Mouse (Mus musculus) v-Abl transformed pro-B cells (cell line): ENCODE results near the gene Zfp646.

ENCODE experiments used
- in situ Hi-C, 2 experiments: fragments of 400-800 bp; cut with MboI; formaldehyde crosslinking; loops; one replicate each; pipeline ENCODE4 v1.15.1; 2025; ENCODE audit not compliant: unreplicated experiment in 2 of 2

Zfp646 gene

DNA sequence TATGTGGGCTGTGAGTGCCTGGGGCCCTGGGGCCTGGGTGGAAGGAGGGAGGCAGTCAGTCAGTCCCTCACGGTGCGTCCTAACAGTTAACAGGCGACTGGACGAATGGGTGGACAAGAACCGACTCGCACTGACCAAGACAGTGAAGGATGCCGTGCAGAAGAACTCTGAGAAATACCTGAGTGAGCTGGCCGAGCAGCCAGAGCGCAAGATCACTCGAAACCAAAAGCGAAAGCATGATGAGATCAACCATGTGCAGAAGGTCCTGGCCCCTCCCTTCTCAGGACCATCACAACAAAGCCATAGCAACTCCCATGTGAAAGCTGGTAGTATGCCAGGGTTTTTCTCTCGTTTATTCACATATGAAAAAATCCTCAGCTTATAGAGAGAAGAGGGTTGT lies 39.3 kb downstream of the Zfp646 start:
- in situ Hi-C loops = no loop called here

DNA sequence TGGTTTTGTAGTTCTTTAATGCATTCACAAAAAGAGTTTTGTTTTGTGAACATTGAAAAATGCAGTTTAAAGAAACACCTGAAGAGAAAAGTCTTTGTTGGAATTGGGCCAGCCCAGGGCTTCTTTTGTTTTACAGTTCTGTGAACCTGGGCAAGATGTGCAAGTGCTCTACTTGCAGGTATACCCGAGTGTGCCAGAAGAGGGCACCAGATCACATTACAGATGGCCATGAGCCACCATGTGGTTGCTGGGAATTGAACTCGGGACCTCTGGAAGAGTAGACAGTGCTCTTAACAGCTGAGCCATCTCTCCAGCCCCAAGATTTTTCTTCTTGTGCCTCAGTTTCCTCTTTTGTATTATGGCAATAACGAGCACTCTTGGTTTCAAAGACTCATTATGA lies 42.2 kb downstream of the Zfp646 start:
- in situ Hi-C loops = no loop called here

DNA sequence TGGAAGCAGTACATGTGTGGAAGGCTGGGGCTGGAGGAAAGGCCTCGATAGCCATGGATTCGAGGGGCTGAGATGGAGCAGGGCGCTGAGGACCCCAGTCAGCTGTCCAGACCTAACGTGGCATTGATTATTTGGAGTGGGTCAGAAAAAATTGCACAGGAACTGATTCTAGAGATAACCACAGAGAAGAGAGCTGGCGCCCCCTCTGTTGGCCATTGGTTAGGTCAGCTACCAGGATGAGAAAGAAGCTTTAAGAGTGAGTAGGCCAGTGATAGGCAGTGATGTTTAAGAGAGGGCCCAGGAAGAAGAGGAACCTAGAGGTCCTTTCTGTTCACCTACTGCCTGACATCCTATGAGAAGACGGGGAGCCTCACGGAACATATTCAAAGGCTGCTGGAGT lies 43.3 kb downstream of the Zfp646 start:
- in situ Hi-C loops = no loop called here

DNA sequence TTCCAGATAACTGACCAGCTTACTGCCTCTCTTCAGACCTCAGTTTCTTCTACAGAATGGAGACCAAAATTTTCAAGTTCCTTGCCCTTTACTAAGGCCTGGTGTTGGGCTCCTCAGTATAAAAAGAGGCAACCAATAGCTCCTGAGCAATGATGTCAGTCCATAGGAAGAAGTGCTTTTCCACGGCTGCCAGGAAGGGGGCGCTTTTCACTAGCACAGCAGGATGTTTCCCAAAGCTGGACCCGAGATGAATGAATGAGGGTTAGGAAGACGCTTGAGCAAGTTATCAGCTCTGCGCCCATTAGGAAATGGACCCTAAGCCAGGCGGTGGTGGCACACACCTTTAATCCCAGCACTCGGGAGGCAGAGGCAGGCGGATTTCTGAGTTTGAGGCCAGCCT lies 45.5 kb downstream of the Zfp646 start:
- in situ Hi-C loops = no loop called here

DNA sequence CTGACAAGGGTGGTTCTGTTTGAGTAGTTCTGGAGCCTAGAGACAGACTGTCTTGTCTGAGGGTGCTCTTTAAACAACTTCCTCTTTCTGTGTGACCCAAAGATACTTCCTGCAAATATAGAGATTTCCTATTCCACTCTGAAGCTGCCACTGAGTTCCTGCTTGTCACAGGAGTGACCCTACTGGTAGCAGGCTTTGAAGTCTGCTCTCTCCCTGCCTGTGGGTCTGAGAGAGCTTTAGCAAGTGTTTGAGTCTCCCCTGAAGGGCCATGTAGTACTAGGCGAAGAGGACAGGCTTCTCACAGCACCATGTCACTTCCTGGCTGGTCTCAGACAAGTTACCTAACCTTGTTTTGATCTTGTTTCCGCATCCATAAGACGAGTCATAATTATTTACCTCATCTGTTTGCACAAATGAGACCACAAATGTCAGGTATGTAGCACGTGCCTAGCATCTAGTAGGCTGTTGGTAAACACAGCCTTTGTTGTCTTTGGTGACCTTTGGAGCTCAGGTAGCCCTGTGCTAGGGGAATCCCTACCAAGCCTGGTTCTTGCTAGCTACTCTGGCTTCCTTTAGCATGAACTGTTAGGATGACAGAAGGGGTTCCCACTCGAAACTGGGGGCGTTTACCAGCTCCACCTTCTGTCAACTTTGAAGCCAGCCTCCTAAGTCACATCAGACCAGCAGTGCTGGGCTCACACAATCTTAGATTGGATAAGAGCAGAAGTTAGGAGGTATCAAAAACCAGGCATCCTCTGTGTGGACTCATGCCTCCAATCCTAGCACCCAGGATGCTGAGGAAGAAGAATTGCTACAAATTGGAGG lies 46.6 kb downstream of the Zfp646 start:
- in situ Hi-C loops = no loop called here

DNA sequence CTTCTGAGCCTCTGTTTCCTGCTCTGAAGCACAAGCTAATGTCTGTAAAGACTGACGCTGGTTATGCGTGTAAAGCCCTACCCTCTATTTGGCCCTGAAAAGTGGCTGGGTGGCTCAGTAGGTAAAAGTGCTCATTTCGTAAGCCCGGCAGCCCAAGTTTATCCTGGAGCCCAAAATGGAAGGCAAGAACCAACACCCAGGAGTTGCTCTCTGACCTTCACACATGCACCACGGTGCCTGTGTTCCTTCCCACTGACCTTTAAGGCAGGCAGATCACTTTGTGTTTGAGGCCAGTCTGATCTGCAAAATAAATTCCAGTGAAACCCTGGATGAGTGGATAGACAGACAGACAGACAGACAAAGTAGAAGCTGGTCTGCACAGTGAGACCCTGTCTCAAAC lies 47.7 kb downstream of the Zfp646 start:
- in situ Hi-C loops = no loop called here

DNA sequence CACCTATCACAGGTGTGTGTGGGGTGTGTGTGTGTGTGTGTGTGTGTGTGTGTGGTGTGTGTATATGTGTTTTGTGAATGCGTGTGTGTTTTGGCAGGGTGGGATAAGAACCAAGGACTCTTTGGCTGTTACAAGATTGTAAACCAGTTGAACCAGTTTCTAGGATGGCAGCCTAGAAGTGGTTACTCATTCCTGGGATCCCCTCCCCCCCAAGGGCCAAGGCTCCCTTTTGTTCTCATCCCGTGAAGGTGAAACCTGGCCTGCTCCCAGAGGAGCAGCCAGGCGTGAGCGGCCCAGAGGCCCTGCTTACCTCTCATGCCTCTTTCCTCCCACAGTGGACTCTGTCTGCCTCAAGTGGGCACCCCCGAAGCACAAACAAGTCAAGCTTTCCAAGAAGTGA lies 49.2 kb downstream of the Zfp646 start:
- in situ Hi-C loops = no loop called here

DNA sequence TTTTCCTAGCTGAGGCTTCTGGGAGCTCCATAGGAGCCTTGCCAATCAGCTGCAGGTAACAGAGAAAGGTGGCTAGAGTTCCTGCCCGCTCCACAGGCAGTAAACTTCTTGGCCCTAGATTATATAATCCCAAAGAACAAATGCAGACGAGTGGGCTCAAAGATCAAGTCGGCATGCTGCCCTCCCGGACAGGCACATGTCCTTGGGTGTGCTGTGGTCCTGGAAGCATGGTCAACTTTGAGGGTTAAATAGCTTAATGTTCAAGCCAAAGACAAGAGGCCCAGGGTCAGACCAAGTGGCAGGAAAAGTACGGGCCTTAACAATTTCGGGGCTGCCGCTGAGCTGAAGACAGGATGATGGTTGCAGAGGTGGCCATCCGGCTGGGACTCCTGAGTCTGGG lies 50.0 kb downstream of the Zfp646 start:
- in situ Hi-C loops = no loop called here

DNA sequence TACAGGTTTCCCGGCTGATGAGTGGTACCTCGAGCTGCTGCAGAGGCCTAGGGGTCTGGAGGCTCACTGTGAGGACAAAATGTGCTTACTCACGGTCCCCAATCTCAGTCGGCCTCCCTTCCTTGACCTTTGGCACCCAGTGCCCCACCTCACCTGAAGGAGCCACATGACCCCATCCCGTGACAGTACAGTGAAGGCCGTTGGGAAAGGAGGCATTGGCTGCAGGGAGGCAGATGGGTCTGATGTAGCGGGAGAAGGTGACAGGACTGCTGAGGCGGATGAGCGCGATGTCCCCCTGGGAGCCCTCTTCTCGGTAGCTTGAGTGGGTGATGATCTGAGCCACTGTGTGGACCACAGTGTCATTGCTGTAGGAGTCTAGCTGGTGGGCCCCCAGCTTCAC lies 50.8 kb downstream of the Zfp646 start:
- in situ Hi-C loops = no loop called here

DNA sequence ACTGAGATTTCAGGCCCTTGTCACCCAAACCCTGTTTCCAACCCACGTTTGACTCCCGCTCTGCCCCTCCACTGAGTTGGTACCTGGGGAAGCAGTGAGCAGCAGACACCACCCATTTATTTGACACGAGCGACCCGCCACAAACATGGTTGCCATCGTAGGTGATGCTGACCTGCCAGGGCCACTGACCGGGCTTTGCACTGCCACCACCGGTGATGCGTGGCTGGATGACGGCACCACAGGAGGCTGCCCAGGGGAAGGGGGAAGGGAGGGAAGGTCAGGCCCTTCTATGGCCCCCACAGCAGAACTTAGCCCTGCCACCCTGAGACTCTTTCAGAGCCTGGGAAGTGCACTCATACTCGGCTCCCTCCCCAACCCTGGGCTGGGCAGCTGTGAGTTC lies 51.7 kb downstream of the Zfp646 start:
- in situ Hi-C loops = no loop called here

DNA sequence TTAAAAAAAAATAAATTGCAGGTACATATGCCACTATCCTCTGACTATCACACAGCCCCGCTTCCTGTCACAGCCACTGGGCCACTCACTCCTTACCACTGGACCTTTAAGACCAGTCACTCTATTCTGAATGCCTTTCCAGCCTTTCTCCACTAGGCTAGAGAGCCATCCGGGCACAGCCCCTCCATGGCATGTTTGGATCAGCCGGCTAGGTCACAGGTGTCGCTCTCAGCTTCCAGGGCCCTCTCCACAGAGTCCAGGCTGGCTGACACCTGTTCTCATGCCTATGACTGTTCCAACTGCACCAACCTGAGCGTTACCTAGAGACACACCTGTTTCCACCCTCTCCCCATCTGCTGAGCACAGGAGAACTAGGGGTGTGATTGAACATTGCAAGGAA lies 52.6 kb downstream of the Zfp646 start:
- in situ Hi-C loops = no loop called here

DNA sequence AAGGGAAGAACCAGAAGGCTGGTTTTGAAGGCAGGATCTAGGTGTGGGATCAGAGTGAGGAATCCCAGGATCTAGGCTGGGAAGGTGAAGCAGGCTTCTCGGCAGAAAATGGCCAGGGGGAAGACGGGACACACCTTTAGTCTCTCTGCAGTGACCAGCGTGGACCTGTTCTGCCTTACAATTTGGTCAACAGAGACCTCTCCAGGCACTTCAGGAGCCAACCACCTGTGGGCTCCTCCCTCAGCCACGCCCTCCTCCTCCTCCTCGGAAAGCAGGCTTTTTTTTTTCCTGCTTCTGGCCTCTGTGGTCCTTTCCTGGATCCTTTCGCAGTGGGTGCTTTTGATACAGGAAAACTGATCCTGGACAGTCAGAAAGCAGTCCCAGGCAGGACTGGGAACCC lies 53.9 kb downstream of the Zfp646 start, which contains the start of gene Prss8:
Gene Prss8, minus strand, starts transcription at position 182 of the 400 bp plus-strand sequence.
- in situ Hi-C loops = no loop called here

DNA sequence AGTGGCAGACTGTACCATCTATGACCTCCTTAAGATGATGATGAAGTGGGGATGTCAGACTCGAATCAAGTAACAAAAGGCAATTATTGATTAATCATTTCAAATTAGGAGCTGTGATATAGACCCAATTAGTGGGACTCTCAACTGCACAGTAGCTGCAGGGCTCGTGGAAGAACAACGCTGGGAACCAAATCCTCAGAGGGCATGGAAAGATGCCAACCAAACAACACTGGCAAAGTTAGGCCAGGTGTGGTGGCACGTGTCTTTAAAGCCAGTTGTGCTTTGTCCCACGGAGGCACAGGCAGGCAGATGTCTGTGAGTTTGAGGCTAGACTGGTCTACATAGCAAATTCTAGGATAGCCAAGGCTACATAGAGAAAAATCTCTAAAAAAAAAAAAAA lies 54.6 kb downstream of the Zfp646 start:
- in situ Hi-C loops = no loop called here

DNA sequence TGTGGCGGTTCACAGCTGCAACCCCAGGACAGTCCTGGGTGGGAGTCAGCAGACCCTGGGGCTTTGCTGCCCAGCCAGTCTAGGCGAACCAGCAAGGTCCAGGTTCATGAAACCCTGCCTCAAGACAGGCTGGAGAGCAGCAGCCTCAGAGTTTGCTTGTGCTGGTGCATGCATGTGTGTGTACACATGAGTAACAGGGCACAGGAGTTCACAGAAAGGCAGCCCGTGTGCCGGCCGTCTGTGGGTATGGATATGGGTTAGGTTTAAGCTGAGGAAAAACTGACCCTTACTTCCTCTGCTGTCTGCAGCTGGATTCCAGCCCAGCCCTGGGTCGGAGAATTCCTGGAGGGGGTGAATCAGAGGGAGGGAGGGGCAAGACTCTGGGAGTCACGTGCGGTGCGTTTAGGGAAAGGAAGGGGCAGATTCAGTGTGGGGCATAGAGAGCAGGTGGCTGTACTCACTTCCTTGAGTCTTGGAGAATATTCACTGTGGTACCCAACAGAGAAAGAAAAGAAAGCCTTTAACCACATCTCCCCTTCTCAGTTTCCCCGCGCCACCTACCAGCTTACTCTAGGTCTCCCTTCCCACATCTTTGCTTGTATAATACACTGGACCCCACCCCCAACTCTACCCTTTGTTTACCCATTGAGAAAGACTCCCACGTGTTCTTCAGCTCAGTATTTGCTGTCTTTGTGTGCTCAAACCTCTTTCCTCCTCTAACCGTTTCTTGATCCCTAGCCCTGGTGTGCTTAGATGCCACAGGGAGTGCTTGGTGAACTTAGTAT lies 55.5 kb downstream of the Zfp646 start:
- in situ Hi-C loops = no loop called here

DNA sequence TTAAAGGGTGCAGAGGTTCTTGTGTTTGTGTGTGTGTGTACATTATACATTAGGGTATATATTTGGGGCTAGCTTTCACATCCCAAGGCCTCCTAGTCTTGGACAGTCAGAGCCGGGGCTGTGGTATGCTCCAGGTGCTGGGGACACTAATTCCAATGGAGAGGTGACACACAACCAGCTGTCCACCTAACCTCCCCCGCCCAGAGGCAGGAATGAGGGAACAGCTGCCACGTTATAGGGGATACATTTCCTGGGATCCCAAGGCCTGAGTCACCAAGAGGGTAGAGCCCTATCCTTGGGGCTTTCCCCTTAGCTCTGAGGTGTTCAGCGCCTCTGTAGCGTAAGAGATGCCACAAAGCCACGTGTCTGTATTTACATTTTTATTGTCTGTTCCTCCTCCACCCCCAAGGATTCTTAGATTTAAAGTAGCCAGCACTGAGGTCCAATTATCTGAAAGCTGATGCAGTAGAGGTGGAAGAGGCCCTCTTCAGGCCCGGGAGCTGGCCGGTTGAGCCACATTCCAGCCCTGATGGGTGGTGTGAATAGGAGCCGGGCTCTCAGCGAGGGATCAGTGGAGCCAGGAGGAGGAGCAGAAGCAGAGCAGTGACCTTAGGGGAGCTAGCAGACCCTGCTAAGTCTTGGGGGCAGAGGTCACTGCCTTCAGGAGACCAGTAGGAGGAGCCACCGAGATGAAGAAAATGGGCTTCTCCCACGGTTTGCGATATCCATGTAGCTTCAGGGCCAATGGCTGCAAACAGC lies 56.4 kb downstream of the Zfp646 start:
- in situ Hi-C loops = no loop called here

DNA sequence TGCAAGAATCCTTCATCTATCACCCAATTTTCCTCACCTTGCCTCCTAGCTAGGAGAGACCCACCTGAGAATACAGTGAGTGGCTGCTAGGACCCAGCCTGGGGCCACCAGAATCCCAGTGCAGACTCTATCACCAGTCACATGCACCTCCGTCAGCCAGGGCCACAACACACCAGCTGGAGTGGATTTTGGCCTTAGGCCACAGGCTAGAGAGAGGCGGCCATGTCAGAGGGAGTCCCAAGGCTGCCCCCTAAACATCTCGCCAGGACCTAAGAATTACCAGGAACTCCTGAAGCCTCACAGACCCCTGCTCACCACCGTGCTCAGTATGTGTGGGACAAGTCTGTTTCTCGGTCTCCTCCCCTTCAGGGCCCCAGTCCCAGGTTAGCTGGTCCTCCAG lies 58.1 kb downstream of the Zfp646 start:
- in situ Hi-C loops = no loop called here

DNA sequence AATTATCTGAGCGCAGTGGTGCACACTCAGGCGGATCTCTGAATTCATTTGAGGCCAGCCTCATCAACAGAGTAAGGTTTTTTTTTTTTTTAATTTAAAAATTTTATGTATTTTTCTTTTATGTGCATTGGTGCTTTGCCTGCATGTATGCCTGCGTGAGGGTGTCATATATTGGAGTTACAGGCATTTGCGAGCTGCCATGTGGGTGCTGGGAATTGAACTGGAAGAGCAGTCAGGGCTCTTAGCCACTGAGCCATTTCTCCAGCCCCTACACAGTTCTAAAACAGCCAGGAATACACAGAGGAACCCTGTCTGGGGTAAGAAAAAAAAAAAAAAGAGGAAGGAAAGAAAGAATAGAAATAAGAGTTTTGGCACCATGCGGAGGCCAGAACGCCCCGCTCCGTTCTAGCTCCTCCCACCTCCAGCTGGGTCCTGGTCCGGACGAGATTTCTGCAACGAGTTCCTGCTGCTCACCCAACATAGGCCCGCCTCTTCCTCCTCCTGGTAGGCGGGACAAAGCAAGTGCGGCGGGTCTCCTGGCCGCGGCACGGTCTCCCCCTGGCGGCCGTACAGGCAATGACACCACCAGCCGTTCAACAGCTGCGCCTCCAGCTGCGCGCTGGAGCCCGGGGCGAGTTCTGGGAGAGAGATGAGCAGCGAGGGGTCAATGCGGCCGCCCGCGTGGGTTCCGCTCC lies 59.2 kb downstream of the Zfp646 start:
- in situ Hi-C loops = loop anchor here in 1 of 2 experiments (5.0 kb wide), 1 partner anchor 163 kb away; no protein-coding TSS in a partner anchor
